Mouse (Mus musculus) spleen, adult 2 months (tissue): ENCODE results near the gene Nacc1. TPM values are rescaled to one million over a fixed set of nuclear protein-coding genes. Genes with fewer than 3 reads are reported as not detected.
"Not testable (repeated sequence)": the region's sequence is repeated elsewhere in the genome, so short reads cannot be mapped to it uniquely, and the experiment has no call there.

Source experiments
- DNase-seq, 2 experiments: peaks; one replicate each; pipeline versions ENCODE4 v3.0.0 to v3.0.0-alpha.2; 2012 to 2021; ENCODE audit warnings: low spot score in 2 of 2, low read depth in 1 of 2
- H3K27ac ChIP-seq: fragments of 200-500 bp; 2 replicates; pipeline ENCODE4 v1.5.1; 2012; ENCODE audit warnings: low read length, inconsistent platforms; ENCODE audit not compliant: insufficient read depth
- H3K27me3 ChIP-seq: fragments of 200-500 bp; 2 replicates; pipeline ENCODE4 v1.6.1; 2012; ENCODE audit warnings: mild to moderate bottlenecking, moderate library complexity, low read length, inconsistent platforms; ENCODE audit not compliant: control insufficient read depth, insufficient read depth
- H3K36me3 ChIP-seq: fragments of 200-500 bp; 2 replicates; pipeline ENCODE4 v1.6.1; 2012; ENCODE audit warnings: mild to moderate bottlenecking, low read length, inconsistent platforms; ENCODE audit not compliant: control insufficient read depth, insufficient read depth
- H3K4me1 ChIP-seq: fragments of 200-500 bp; 2 replicates; pipeline ENCODE4 v1.6.1; 2011; ENCODE audit warnings: inconsistent platforms; ENCODE audit not compliant: control insufficient read depth, insufficient read depth, insufficient read length
- H3K4me3 ChIP-seq: fragments of 200-500 bp; 2 replicates; pipeline ENCODE4 v1.5.1; 2011; ENCODE audit warnings: mild to moderate bottlenecking, inconsistent platforms; ENCODE audit not compliant: insufficient read depth, insufficient read length; ENCODE audit errors: extremely low read depth
- CTCF ChIP-seq: fragments of 200-500 bp; IDR thresholded peaks from 2 replicates; pipeline ENCODE4 v1.5.1; 2011; ENCODE audit warnings: mild to moderate bottlenecking, inconsistent platforms; ENCODE audit not compliant: insufficient read depth, insufficient read length, insufficient replicate concordance; ENCODE audit errors: extremely low read depth
- POLR2A ChIP-seq: fragments of 200-500 bp; IDR thresholded peaks from 2 replicates; pipeline ENCODE4 v1.6.1; 2011; ENCODE audit warnings: low read depth, low read length, inconsistent platforms
- WGBS: fragments of 180-500 bp; shearing (Covaris S2); methylation state at CpG from one replicate; pipeline ENCODE4 v1.1.7; 2018; 5-methylcytosine and 5-hydroxymethylcytosine counted together
- polyA plus RNA-seq: library from polyadenylated mRNA; depleted of rRNA; stranded (reverse); fragments of >200 nt; gene quantifications from 2 replicates; pipeline ENCODE4 v1.2.3, GENCODE M21; 2012; rRNA removed

Gene Nacc1
- polyA plus RNA-seq, 1 experiment, result 66.0 TPM

DNA sequence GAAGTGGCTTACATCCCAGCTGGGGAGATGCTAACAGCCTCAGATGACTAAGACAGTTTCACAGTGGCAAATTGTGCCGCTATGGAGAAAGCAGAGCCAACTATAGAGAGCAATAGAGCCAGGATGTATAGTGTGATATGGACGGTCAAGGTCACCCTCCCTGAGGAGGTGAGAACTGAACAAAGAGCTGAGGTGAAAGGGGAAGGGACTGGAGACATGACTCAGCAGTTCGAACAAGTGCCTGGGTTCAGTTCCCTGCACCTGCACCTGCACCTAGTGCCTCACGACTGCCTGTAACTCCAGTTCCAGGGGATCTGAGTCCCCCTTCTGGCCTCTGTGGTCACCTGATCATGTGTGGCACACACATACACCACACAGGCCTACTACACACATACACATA is 57.5 kb downstream of the Nacc1 start:
- H3K4me3 ChIP-seq, result no peak overlapping the region
- no peaks in the 10 kb centered on the region for H3K36me3 ChIP-seq
- DNase-seq, result no peak
- TF ChIP-seq CTCF, result no peak
- no peak for TF ChIP-seq POLR2A
- H3K4me1 ChIP-seq, result no peaks in the 10 kb centered on the region
- no peak overlapping the region for H3K27ac ChIP-seq
- H3K27me3 ChIP-seq, result no peaks in the 10 kb centered on the region
- 72% methylated on average over 4 of the region's 4 CpGs for WGBS

GRCm38 (mm10) chr8:84629586-84629985 is 58.1 kb downstream of the Nacc1 start:
- WGBS, result 82% methylated on average over 11 of the region's 11 CpGs
- Histone ChIP-seq H3K27ac (no peak overlapping the region), H3K4me1 (no peaks in the 10 kb centered on the region), H3K27me3 (no peaks in the 10 kb centered on the region), H3K36me3 (no peaks in the 10 kb centered on the region), H3K4me3 (no peak overlapping the region)
- DNase-seq, result no peak
- TF ChIP-seq CTCF, result no peak

GRCm38 (mm10) chr8:84623425-84623824 is 64.2 kb downstream of the Nacc1 start:
- not testable (repeated sequence) for H3K4me3 ChIP-seq, H3K4me1 ChIP-seq, H3K27ac ChIP-seq, DNase-seq, H3K36me3 ChIP-seq, H3K27me3 ChIP-seq
- 80% methylated on average over 4 of the region's 4 CpGs for WGBS

DNA sequence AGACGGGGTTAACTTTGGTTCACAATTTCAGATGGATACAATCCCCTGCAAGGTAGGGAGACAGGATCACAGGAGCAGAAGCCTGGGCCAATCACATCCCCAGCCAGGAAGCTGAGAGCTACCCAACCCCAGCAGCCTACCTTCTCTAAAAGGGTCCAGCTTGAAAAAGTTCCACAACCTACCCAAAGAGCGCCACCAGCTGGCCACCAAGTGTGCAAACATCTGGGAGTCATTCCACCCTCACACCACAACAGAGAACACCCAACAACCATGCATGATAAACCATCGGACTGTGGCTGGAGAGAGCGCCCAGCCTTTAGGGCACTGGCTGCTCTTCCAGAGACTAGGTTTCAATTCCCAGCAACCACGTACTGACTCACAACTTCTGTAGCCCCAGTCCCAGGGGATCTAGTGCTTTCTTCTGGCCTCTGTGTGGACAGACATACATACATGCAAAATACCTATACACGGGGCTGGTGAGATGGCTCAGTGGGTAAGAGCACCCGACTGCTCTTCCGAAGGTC is 66.5 kb downstream of the Nacc1 start:
- Histone ChIP-seq H3K4me3 (no peak overlapping the region), H3K36me3 (no peaks in the 10 kb centered on the region), H3K27me3 (no peaks in the 10 kb centered on the region), H3K27ac (no peak overlapping the region), H3K4me1 (no peaks in the 10 kb centered on the region)
- DNase-seq, result no peak
- WGBS, result 79% methylated on average over 8 of the region's 8 CpGs
- TF ChIP-seq POLR2A, result no peak
- TF ChIP-seq CTCF, result no peak

Other genes with a start within 250 kb of the Nacc1 start
- gene Ier2, start 25.0 kb downstream of the Nacc1 start, polyA plus RNA-seq, result 23.0 and 27.4 TPM in 2 replicates
- gene Trmt1, start 1.6 kb downstream of the Nacc1 start, polyA plus RNA-seq, result 98.1 and 155 TPM in 2 replicates
- 90.0 and 115 TPM in 2 replicates for gene Lyl1, start 13.6 kb upstream of the Nacc1 start, polyA plus RNA-seq
- 4.5 TPM in 2 replicates for gene G430095P16Rik, start 35.1 kb upstream of the Nacc1 start, polyA plus RNA-seq
- gene Nfix, start 112.5 kb upstream of the Nacc1 start, polyA plus RNA-seq, result 13.7 and 17.1 TPM in 2 replicates
- gene Dand5, start 135.0 kb upstream of the Nacc1 start, polyA plus RNA-seq, result 1.6 and 1.8 TPM in 2 replicates
- 20.3 and 61.4 TPM in 2 replicates for gene Gadd45gip1, start 143.7 kb upstream of the Nacc1 start, polyA plus RNA-seq
- gene Rad23a, start 152.8 kb upstream of the Nacc1 start, polyA plus RNA-seq, result 125 and 162 TPM in 2 replicates
- 112 and 116 TPM in 2 replicates for gene Calr, start 159.1 kb upstream of the Nacc1 start, polyA plus RNA-seq
- 50.3 and 55.0 TPM in 2 replicates for gene Farsa, start 169.1 kb upstream of the Nacc1 start, polyA plus RNA-seq
- 1.8 and 2.0 TPM in 2 replicates for gene Syce2, start 184.2 kb upstream of the Nacc1 start, polyA plus RNA-seq
- 44.2 and 48.3 TPM in 2 replicates for gene Gcdh, start 206.1 kb upstream of the Nacc1 start, polyA plus RNA-seq
- 46.5 and 70.0 TPM in 2 replicates for gene Klf1, start 214.1 kb upstream of the Nacc1 start, polyA plus RNA-seq
- gene Dnase2a, start 220.7 kb upstream of the Nacc1 start, polyA plus RNA-seq, result 43.4 and 44.9 TPM in 2 replicates
- 0.70 and 0.74 TPM in 2 replicates for gene Mast1, start 249.5 kb upstream of the Nacc1 start, polyA plus RNA-seq